19 mouse cellular contexts compared by ENCODE assay signal in the genomic region with DNA sequence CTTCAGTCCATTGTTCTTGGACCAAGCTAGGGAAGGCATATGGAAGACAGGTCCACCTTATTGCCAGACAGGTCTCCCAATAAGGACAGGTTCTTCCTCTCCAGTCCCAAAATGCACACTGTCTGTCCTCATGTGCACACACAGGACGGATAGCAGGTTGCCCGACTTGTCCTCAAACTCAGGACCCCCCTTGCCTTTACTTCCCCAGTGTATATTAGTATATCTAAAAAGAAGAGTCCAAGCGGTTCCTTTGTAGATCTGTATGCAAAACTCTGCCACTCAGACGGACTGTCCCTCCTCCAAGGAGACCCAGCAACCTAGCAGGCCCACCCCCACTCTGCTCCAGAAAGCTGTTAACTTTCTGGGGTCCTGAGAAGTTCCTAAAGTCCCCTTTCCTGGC. TPM values are rescaled to one million over a fixed set of nuclear protein-coding genes. Genes with fewer than 3 reads are reported as not detected.
DNase-seq lines count a peak whose midpoint lies in the region; ATAC-seq lines count a peak whose summit lies in the region.
"Had no signal": no experiment of that assay in that cellular context is flagged by ENCODE, and none has a peak within 500 bp of the region (broad histone marks: within the 10 kb centered on the region; RNA-seq: fewer than 3 reads in every experiment).

No protein-coding gene starts in this region.

- H3K27ac ChIP-seq in hindbrain, embryonic 10.5 days, result no peak overlapping the region
- H3K27ac ChIP-seq in hindbrain, embryonic 14.5 days, result no peak overlapping the region
- H3K27ac ChIP-seq in midbrain, embryonic 11.5 days (ENCODE audit: low read depth, low read length), result no peak overlapping the region
- no peak overlapping the region for H3K27ac ChIP-seq in midbrain, embryonic 13.5 days
- H3K27ac ChIP-seq in embryonic facial prominence, embryonic 11.5 days (replicated peaks; ENCODE audit: low read depth, low read length), result no peak overlapping the region
- H3K27ac ChIP-seq in embryonic facial prominence, embryonic 15.5 days (replicated peaks), result no peak overlapping the region
- H3K27ac ChIP-seq: forebrain, embryonic 12.5 days; forebrain, embryonic 15.5 days; heart, embryonic 15.5 days; hindbrain, embryonic 15.5 days had no signal

- 4% methylated on average over 4 of the region's 4 CpGs for WGBS in hindbrain, embryonic 10.5 days
- WGBS in hindbrain, embryonic 14.5 days, result 4% methylated on average over 4 of the region's 4 CpGs
- WGBS in midbrain, embryonic 11.5 days, result 4% methylated on average over 4 of the region's 4 CpGs
- WGBS in midbrain, embryonic 13.5 days, result 4% methylated on average over 4 of the region's 4 CpGs
- WGBS in embryonic facial prominence, embryonic 11.5 days, result 5% methylated on average over 4 of the region's 4 CpGs
- 21% methylated on average over 4 of the region's 4 CpGs for WGBS in embryonic facial prominence, embryonic 15.5 days

- no peak overlapping the region for H3K4me3 ChIP-seq in hindbrain, embryonic 10.5 days
- H3K4me3 ChIP-seq in hindbrain, embryonic 14.5 days (replicated peaks; ENCODE audit: low read length), result no peak overlapping the region
- H3K4me3 ChIP-seq in midbrain, embryonic 11.5 days (ENCODE audit: low read depth, low read length), result no peak overlapping the region
- no peak overlapping the region for H3K4me3 ChIP-seq in midbrain, embryonic 13.5 days (replicated peaks)
- no peak overlapping the region for H3K4me3 ChIP-seq in embryonic facial prominence, embryonic 11.5 days (ENCODE audit: low read depth, low read length)
- no peak overlapping the region for H3K4me3 ChIP-seq in embryonic facial prominence, embryonic 15.5 days (replicated peaks)
- H3K4me3 ChIP-seq: forebrain, embryonic 15.5 days had no signal

- H3K9me3 ChIP-seq in hindbrain, embryonic 10.5 days, result no peaks in the 10 kb centered on the region
- no peaks in the 10 kb centered on the region for H3K9me3 ChIP-seq in hindbrain, embryonic 14.5 days (ENCODE audit: control insufficient read depth, low read length)
- H3K9me3 ChIP-seq in midbrain, embryonic 11.5 days (ENCODE audit: control insufficient read depth, low read length), result no peaks in the 10 kb centered on the region
- H3K9me3 ChIP-seq in midbrain, embryonic 13.5 days, result no peaks in the 10 kb centered on the region
- no peaks in the 10 kb centered on the region for H3K9me3 ChIP-seq in embryonic facial prominence, embryonic 11.5 days (replicated peaks; ENCODE audit: control insufficient read depth, low read length)
- no peaks in the 10 kb centered on the region for H3K9me3 ChIP-seq in embryonic facial prominence, embryonic 15.5 days (replicated peaks)
- H3K9me3 ChIP-seq: forebrain, embryonic 12.5 days; forebrain, embryonic 15.5 days; G1E; heart, embryonic 12.5 days; heart, embryonic 15.5 days; hindbrain, embryonic 15.5 days had no signal

- peaks cover 100% of the 10 kb centered on the region for H3K27me3 ChIP-seq in hindbrain, embryonic 10.5 days (ENCODE audit: insufficient read depth, poor library complexity, severe bottlenecking)
- peaks cover 99% of the 10 kb centered on the region for H3K27me3 ChIP-seq in hindbrain, embryonic 14.5 days (ENCODE audit: control insufficient read depth, insufficient read depth, low read length)
- peaks cover 98% of the 10 kb centered on the region for H3K27me3 ChIP-seq in midbrain, embryonic 11.5 days (ENCODE audit: control insufficient read depth, insufficient read depth, low read length)
- H3K27me3 ChIP-seq in midbrain, embryonic 13.5 days, result peaks cover 100% of the 10 kb centered on the region
- peaks cover 80% of the 10 kb centered on the region for H3K27me3 ChIP-seq in embryonic facial prominence, embryonic 11.5 days (ENCODE audit: control insufficient read depth, insufficient read depth, low read length)
- peaks cover 99% of the 10 kb centered on the region for H3K27me3 ChIP-seq in embryonic facial prominence, embryonic 15.5 days

- no peaks in the 10 kb centered on the region for H3K36me3 ChIP-seq in hindbrain, embryonic 10.5 days
- H3K36me3 ChIP-seq in hindbrain, embryonic 14.5 days (replicated peaks; ENCODE audit: control insufficient read depth, insufficient read depth), result no peaks in the 10 kb centered on the region
- H3K36me3 ChIP-seq in midbrain, embryonic 11.5 days (ENCODE audit: control insufficient read depth, insufficient read depth, low read length), result no peaks in the 10 kb centered on the region
- H3K36me3 ChIP-seq in midbrain, embryonic 13.5 days, result no peaks in the 10 kb centered on the region
- H3K36me3 ChIP-seq in embryonic facial prominence, embryonic 11.5 days (replicated peaks; ENCODE audit: control insufficient read depth, insufficient read depth, low read depth, low read length), result no peaks in the 10 kb centered on the region
- H3K36me3 ChIP-seq in embryonic facial prominence, embryonic 15.5 days, result no peaks in the 10 kb centered on the region
- H3K36me3 ChIP-seq: forebrain, embryonic 12.5 days; forebrain, embryonic 15.5 days; G1E; heart, embryonic 12.5 days; heart, embryonic 15.5 days; hindbrain, embryonic 15.5 days had no signal

- peak; percentile 18 for DNase-seq in hindbrain, embryonic 10.5 days (ENCODE audit: low spot score)
- DNase-seq in hindbrain, embryonic 14.5 days (ENCODE audit: low spot score), result no peak
- peak; percentile 94 for DNase-seq in midbrain, embryonic 11.5 days (ENCODE audit: low spot score, missing footprints)
- no peak for DNase-seq in embryonic facial prominence, embryonic 11.5 days (ENCODE audit: low spot score)
- DNase-seq in ovary, postnatal 36 days (ENCODE audit: low spot score), result no peak
- DNase-seq: B cell, adult 2 months; cerebellum, adult 9-10 months; gastrocnemius, postnatal 25 days had no signal

- ATAC-seq in hindbrain, embryonic 14.5 days (ENCODE audit: low FRiP score), result no peak
- ATAC-seq in midbrain, embryonic 11.5 days (ENCODE audit: low FRiP score), result no peak
- no peak for ATAC-seq in midbrain, embryonic 13.5 days
- no peak for ATAC-seq in embryonic facial prominence, embryonic 11.5 days (replicated peaks; ENCODE audit: insufficient number of reproducible peaks, low FRiP score, low TSS enrichment, low read depth)
- no peak for ATAC-seq in embryonic facial prominence, embryonic 15.5 days (ENCODE audit: insufficient number of reproducible peaks, low FRiP score, low TSS enrichment, low read depth)
- ATAC-seq: forebrain, embryonic 15.5 days; intestine, embryonic 16.5 days; Patski had no signal

- peaks cover 36% of the 10 kb centered on the region for H3K4me1 ChIP-seq in hindbrain, embryonic 10.5 days (replicated peaks)
- H3K4me1 ChIP-seq in hindbrain, embryonic 14.5 days (replicated peaks; ENCODE audit: control insufficient read depth, insufficient read depth, low read length), result peaks cover 18% of the 10 kb centered on the region; the same call in 1 of the 2 replicates
- peaks cover 16% of the 10 kb centered on the region for H3K4me1 ChIP-seq in midbrain, embryonic 11.5 days (ENCODE audit: control insufficient read depth, insufficient read depth, low read length)
- H3K4me1 ChIP-seq in midbrain, embryonic 13.5 days (replicated peaks), result peaks cover 31% of the 10 kb centered on the region
- peaks cover 12% of the 10 kb centered on the region for H3K4me1 ChIP-seq in embryonic facial prominence, embryonic 11.5 days (ENCODE audit: control insufficient read depth, insufficient read depth, low read length)
- H3K4me1 ChIP-seq in embryonic facial prominence, embryonic 15.5 days, result peaks cover 34% of the 10 kb centered on the region

- H3K4me2 ChIP-seq in hindbrain, embryonic 14.5 days (replicated peaks), result no peak overlapping the region
- no peak overlapping the region for H3K4me2 ChIP-seq in midbrain, embryonic 11.5 days
- no peak overlapping the region for H3K4me2 ChIP-seq in midbrain, embryonic 13.5 days (replicated peaks)
- peak overlapping the region; percentile 7; the same call in 1 of the 2 replicates for H3K4me2 ChIP-seq in embryonic facial prominence, embryonic 11.5 days (ENCODE audit: low read depth, low read length)
- H3K4me2 ChIP-seq in embryonic facial prominence, embryonic 15.5 days (replicated peaks), result peak overlapping the region; percentile 41; the same call in 1 of the 2 replicates
- H3K4me2 ChIP-seq: forebrain, embryonic 12.5 days; forebrain, embryonic 15.5 days had no signal

- H3K9ac ChIP-seq in hindbrain, embryonic 14.5 days, result no peak overlapping the region
- H3K9ac ChIP-seq in midbrain, embryonic 11.5 days (ENCODE audit: low read length), result no peak overlapping the region
- H3K9ac ChIP-seq in midbrain, embryonic 13.5 days (replicated peaks), result no peak overlapping the region
- no peak overlapping the region for H3K9ac ChIP-seq in embryonic facial prominence, embryonic 11.5 days (replicated peaks; ENCODE audit: low read length)
- H3K9ac ChIP-seq in embryonic facial prominence, embryonic 15.5 days, result no peak overlapping the region
- H3K9ac ChIP-seq: forebrain, embryonic 12.5 days; forebrain, embryonic 15.5 days; heart, embryonic 12.5 days; heart, embryonic 15.5 days; hindbrain, embryonic 15.5 days had no signal

RNA-seq across cellular contexts. Expression of gene Dlx4, which starts 2.4 kb away (rescaled TPM):
- 0.25 and 0.31 TPM in 2 replicates for polyA plus RNA-seq in hindbrain, embryonic 10.5 days (2016; fragmentation: Nextera tagmentation; extraction: Ambion mirVana)
- polyA plus RNA-seq in hindbrain, embryonic 14.5 days (2014; fragmentation: Nextera tagmentation; extraction: Ambion mirVana), result not detected in 2 replicates
- polyA plus RNA-seq in midbrain, embryonic 11.5 days (2014; fragmentation: Nextera tagmentation; extraction: Ambion mirVana), result not detected in 2 replicates
- polyA plus RNA-seq in midbrain, embryonic 13.5 days (2015; fragmentation: Nextera tagmentation; extraction: Ambion mirVana), result not detected in 2 replicates
- 3.0 and 3.6 TPM in 2 replicates for polyA plus RNA-seq in embryonic facial prominence, embryonic 11.5 days (2014; fragmentation: Nextera tagmentation; extraction: Ambion mirVana)
- polyA plus RNA-seq in embryonic facial prominence, embryonic 15.5 days (2015; fragmentation: Nextera tagmentation; extraction: Ambion mirVana), result 5.7 and 6.5 TPM in 2 replicates
- polyA plus RNA-seq: forebrain, embryonic 15.5 days; G1E; hindbrain, embryonic 15.5 days; kidney, adult 2 months had no signal

RNA-seq across cellular contexts. Expression of gene Dlx3, which starts 23.7 kb away (rescaled TPM):
- polyA plus RNA-seq in hindbrain, embryonic 10.5 days (2016; fragmentation: Nextera tagmentation; extraction: Ambion mirVana), result 3.2 and 6.5 TPM in 2 replicates
- polyA plus RNA-seq in hindbrain, embryonic 14.5 days (2014; fragmentation: Nextera tagmentation; extraction: Ambion mirVana), result 0.07 and 0.27 TPM in 2 replicates
- polyA plus RNA-seq in midbrain, embryonic 11.5 days (2014; fragmentation: Nextera tagmentation; extraction: Ambion mirVana), result 0.59 and 0.65 TPM in 2 replicates
- polyA plus RNA-seq in midbrain, embryonic 13.5 days (2015; fragmentation: Nextera tagmentation; extraction: Ambion mirVana), result 0.27 and 0.30 TPM in 2 replicates
- 15.9 and 21.7 TPM in 2 replicates for polyA plus RNA-seq in embryonic facial prominence, embryonic 11.5 days (2014; fragmentation: Nextera tagmentation; extraction: Ambion mirVana)
- 35.6 and 36.6 TPM in 2 replicates for polyA plus RNA-seq in embryonic facial prominence, embryonic 15.5 days (2015; fragmentation: Nextera tagmentation; extraction: Ambion mirVana)
- polyA plus RNA-seq: forebrain, embryonic 15.5 days; G1E; Patski had no signal

Comparison
In these comparisons a context has a peak if more than half of its experiments do, and no peak if none do; other contexts are left out.
1. DNase-seq: peak in hindbrain, embryonic 10.5 days (single experiment) and midbrain, embryonic 11.5 days (single experiment); none in hindbrain, embryonic 14.5 days (single experiment), embryonic facial prominence, embryonic 11.5 days (single experiment) and ovary, postnatal 36 days (single experiment).
2. H3K4me2 ChIP-seq: peak in embryonic facial prominence, embryonic 11.5 days (single experiment) and embryonic facial prominence, embryonic 15.5 days (single experiment); none in hindbrain, embryonic 14.5 days (single experiment), midbrain, embryonic 11.5 days (single experiment) and midbrain, embryonic 13.5 days (single experiment).